In the genomic region with DNA sequence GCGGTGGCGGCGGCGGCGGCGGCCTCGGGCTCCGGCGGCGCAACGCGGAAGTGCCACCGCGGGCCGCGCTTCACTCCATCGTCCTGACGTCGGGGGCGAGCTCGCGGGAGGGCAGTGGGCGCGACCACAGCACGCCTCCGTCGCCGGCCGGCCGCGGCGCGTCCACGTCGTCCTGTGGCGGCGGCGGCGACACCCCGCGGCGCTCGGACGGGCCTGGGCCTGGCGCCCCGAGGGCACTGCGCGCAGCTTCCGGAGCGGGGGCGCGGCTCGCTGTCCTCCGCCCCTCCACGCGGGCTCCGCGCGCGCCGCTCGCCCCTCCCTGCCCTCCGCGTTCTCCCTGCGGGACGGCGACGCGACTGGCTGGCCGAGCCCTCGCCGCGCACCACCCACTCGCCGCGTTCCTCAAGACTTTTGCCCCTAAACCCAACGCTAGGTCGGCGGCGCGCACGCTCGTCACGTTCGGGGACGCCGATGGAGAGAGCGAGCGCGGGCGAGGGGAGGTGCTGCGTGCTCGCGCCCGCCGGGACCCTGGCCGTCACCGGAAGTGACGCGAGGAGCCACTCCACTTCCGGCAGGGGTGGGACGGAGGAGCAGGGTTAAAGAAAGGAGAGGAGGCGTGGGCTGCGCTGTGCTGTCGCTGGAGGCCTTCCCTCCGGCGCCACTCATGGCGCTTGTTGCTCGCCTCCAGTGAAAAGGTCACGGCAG, we compare ENCODE assay signal across 8 mouse cellular contexts. TPM values are rescaled to one million over a fixed set of nuclear protein-coding genes. Genes with fewer than 3 reads are reported as not detected.
DNase-seq lines count a peak whose midpoint lies in the region; ATAC-seq and TF ChIP-seq lines count a peak whose summit lies in the region.

A gene (minus strand): TSS at position 189 of the 705 bp plus-strand sequence.

- H3K36me3 ChIP-seq in C2C12 (ENCODE audit: control insufficient read depth, insufficient read depth) (peaks cover 8% of the 10 kb centered on the region), myocyte (ENCODE audit: control insufficient read depth, insufficient read depth) (no peaks in the 10 kb centered on the region)
- H3K36me3 ChIP-seq in erythroblast, embryonic 14.5 days (ENCODE audit: control insufficient read depth) = peaks cover 5% of the 10 kb centered on the region
- no peaks in the 10 kb centered on the region for H3K36me3 ChIP-seq in heart, embryonic 11.5 days (ENCODE audit: control insufficient read depth, insufficient read depth, low read length)
- no peaks in the 10 kb centered on the region for H3K36me3 ChIP-seq in kidney, embryonic 16.5 days (ENCODE audit: insufficient read depth, low read length)
- no peaks in the 10 kb centered on the region for H3K36me3 ChIP-seq in liver, adult 2 months (ENCODE audit: control insufficient read depth, insufficient read depth, low read length)
- no peaks in the 10 kb centered on the region for H3K36me3 ChIP-seq in splenic B cell, adult 2 months (ENCODE audit: control insufficient read depth, insufficient read depth, low read length, poor library complexity, severe bottlenecking)

- H3K27ac ChIP-seq in heart, embryonic 11.5 days (ENCODE audit: low read depth, low read length) = peak within 1 kb of the TSS; percentile 99
- H3K27ac ChIP-seq in kidney, embryonic 16.5 days (ENCODE audit: low read length) = peak within 1 kb of the TSS; percentile 99
- H3K27ac ChIP-seq in liver, adult 2 months (replicated peaks; ENCODE audit: insufficient read depth, low read depth, low read length) = peak within 1 kb of the TSS; percentile 98

- WGBS in heart, embryonic 11.5 days (ENCODE audit: insufficient replicate concordance) = under 1% methylated on average over 75 of the region's 110 CpGs
- under 1% methylated on average over 80 of the region's 110 CpGs for WGBS in kidney, embryonic 16.5 days
- WGBS in liver, adult 2 months = under 1% methylated on average over 98 of the region's 110 CpGs

- H3K79me3 ChIP-seq in C2C12 (ENCODE audit: low read depth) = peaks cover 34% of the 10 kb centered on the region

- H3K27me3 ChIP-seq in C2C12 (ENCODE audit: control insufficient read depth, insufficient read depth, insufficient read length) (no peaks in the 10 kb centered on the region), myocyte (ENCODE audit: control insufficient read depth, insufficient read depth, insufficient read length) (no peaks in the 10 kb centered on the region)
- H3K27me3 ChIP-seq in erythroblast, embryonic 14.5 days (ENCODE audit: control insufficient read depth) = no peaks in the 10 kb centered on the region
- no peaks in the 10 kb centered on the region for H3K27me3 ChIP-seq in heart, embryonic 11.5 days (ENCODE audit: control insufficient read depth, insufficient read depth, low read length)
- H3K27me3 ChIP-seq in kidney, embryonic 16.5 days (ENCODE audit: insufficient read depth, low read length) = no peaks in the 10 kb centered on the region
- no peaks in the 10 kb centered on the region for H3K27me3 ChIP-seq in liver, adult 2 months (ENCODE audit: control insufficient read depth, insufficient read depth, low read length)
- no peaks in the 10 kb centered on the region for H3K27me3 ChIP-seq in splenic B cell, adult 2 months (ENCODE audit: control insufficient read depth, insufficient read depth, low read length, poor library complexity, severe bottlenecking)

- ATAC-seq in heart, embryonic 11.5 days (replicated peaks; ENCODE audit: insufficient number of reproducible peaks, low FRiP score, low TSS enrichment) = peak; percentile 94
- peak; percentile 96 for ATAC-seq in kidney, embryonic 16.5 days (ENCODE audit: low FRiP score, low TSS enrichment)

- TF ChIP-seq CTCF in C2C12 (IDR thresholded peaks at IDR 0.05; ENCODE audit: control insufficient read depth, insufficient read depth, insufficient read length) = peak; percentile 13
- TF ChIP-seq CTCF in brain, embryonic 14.5 days (IDR thresholded peaks at IDR 0.05; ENCODE audit: borderline replicate concordance, extremely low read depth, insufficient read depth, insufficient read length) = no peak
- no peak for TF ChIP-seq CTCF in liver, adult 2 months (IDR thresholded peaks at IDR 0.05; ENCODE audit: low read depth, low read length)

- peak within 1 kb of the TSS; percentile 80 for H3ac ChIP-seq in C2C12 (ENCODE audit: control insufficient read depth, insufficient read length, low read depth)
- H3ac ChIP-seq in myocyte (ENCODE audit: control insufficient read depth, insufficient read length) = peak within 1 kb of the TSS; percentile 99

- TF ChIP-seq POLR2A in brain, embryonic 14.5 days (IDR thresholded peaks at IDR 0.05; ENCODE audit: borderline replicate concordance, extremely low read depth, insufficient read depth, insufficient read length, poor library complexity, severe bottlenecking) = peak; percentile 95
- TF ChIP-seq POLR2A in liver, adult 2 months (IDR thresholded peaks at IDR 0.05; ENCODE audit: extremely low read depth, insufficient read depth, low read length) = peak; percentile 99
- TF ChIP-seq POLR2A in myocyte (IDR thresholded peaks at IDR 0.05; ENCODE audit: insufficient read length, low read depth) = peak; percentile 95

- H3K9me3 ChIP-seq in erythroblast, embryonic 14.5 days (ENCODE audit: control insufficient read depth, low read length) = no peaks in the 10 kb centered on the region
- no peaks in the 10 kb centered on the region for H3K9me3 ChIP-seq in heart, embryonic 11.5 days (replicated peaks; ENCODE audit: control insufficient read depth, low read length)
- no peaks in the 10 kb centered on the region for H3K9me3 ChIP-seq in kidney, embryonic 16.5 days (ENCODE audit: low read length)

- H3K79me2 ChIP-seq in C2C12 (ENCODE audit: control insufficient read depth, insufficient read depth) (peaks cover 46% of the 10 kb centered on the region), myocyte (ENCODE audit: control insufficient read depth, insufficient read depth) (peaks cover 34% of the 10 kb centered on the region)
- H3K79me2 ChIP-seq in liver, adult 2 months (ENCODE audit: control insufficient read depth, insufficient read depth, low read length) = peaks cover 18% of the 10 kb centered on the region

- peaks cover 31% of the 10 kb centered on the region for H3K4me1 ChIP-seq in erythroblast, embryonic 14.5 days (ENCODE audit: control insufficient read depth)
- H3K4me1 ChIP-seq in heart, embryonic 11.5 days (ENCODE audit: control insufficient read depth, insufficient read depth, low read length) = peaks cover 3% of the 10 kb centered on the region; the same call in 1 of the 2 replicates
- peaks cover 11% of the 10 kb centered on the region for H3K4me1 ChIP-seq in kidney, embryonic 16.5 days (ENCODE audit: insufficient read depth, low read length)
- H3K4me1 ChIP-seq in liver, adult 2 months (ENCODE audit: control insufficient read depth, insufficient read depth, low read length) = peaks cover 7% of the 10 kb centered on the region; the same call in 1 of the 2 replicates

- H3K4me2 ChIP-seq in heart, embryonic 11.5 days = peak within 1 kb of the TSS; percentile 69
- H3K4me2 ChIP-seq in kidney, embryonic 16.5 days (replicated peaks; ENCODE audit: low read depth, low read length) = peak within 1 kb of the TSS; percentile 86
- peak within 1 kb of the TSS; percentile 86 for H3K4me2 ChIP-seq in myocyte (ENCODE audit: low read depth)

- peak within 1 kb of the TSS; percentile 79 for H3K4me3 ChIP-seq in C2C12 (ENCODE audit: insufficient read depth, poor library complexity, severe bottlenecking)
- H3K4me3 ChIP-seq in erythroblast, embryonic 14.5 days (replicated peaks) = peak within 1 kb of the TSS; percentile 96
- H3K4me3 ChIP-seq in heart, embryonic 11.5 days (ENCODE audit: low read depth, low read length) = peak within 1 kb of the TSS; percentile 99
- H3K4me3 ChIP-seq in kidney, embryonic 16.5 days (ENCODE audit: low read length) = peak within 1 kb of the TSS; percentile 98
- peak within 1 kb of the TSS; percentile 98 for H3K4me3 ChIP-seq in liver, adult 2 months (ENCODE audit: insufficient read depth, low read depth, low read length)
- peak within 1 kb of the TSS; percentile 86 for H3K4me3 ChIP-seq in myocyte

- H3K9ac ChIP-seq in heart, embryonic 11.5 days (ENCODE audit: low read depth, low read length) = peak within 1 kb of the TSS; percentile 78
- H3K9ac ChIP-seq in kidney, embryonic 16.5 days (replicated peaks; ENCODE audit: low read length) = peak within 1 kb of the TSS; percentile 98
- peak within 1 kb of the TSS; percentile 100 for H3K9ac ChIP-seq in liver, adult 2 months (ENCODE audit: low read depth, low read length)

- DNase-seq in brain, embryonic 14.5 days (ENCODE audit: low read depth) = peak; percentile 99
- DNase-seq in liver, adult 2 months (ENCODE audit: extremely low read depth, low read depth, low spot score) = peak; percentile 89
- DNase-seq in splenic B cell, adult 2 months (ENCODE audit: low read depth, low spot score) = peak; percentile 99

TF ChIP-seq in C2C12, 6 proteins besides CTCF, POLR2A, EP300 and RAD21:
- TF ChIP-seq MYOG (IDR thresholded peaks at IDR 0.05; ENCODE audit: control insufficient read depth, extremely low read depth, insufficient read length) (no peak), FOSL1 (IDR thresholded peaks at IDR 0.05; ENCODE audit: insufficient read depth, low read length, poor library complexity, severe bottlenecking) (no peak), MAX (IDR thresholded peaks at IDR 0.05) (peak; percentile 25)

TF ChIP-seq in myocyte, 11 proteins besides CTCF, POLR2A, EP300 and RAD21:
- TF ChIP-seq SRF (IDR thresholded peaks at IDR 0.05; ENCODE audit: control insufficient read depth, insufficient read length, low read depth) = peak; percentile 20
- TF ChIP-seq POLR2AphosphoS2 (IDR thresholded peaks at IDR 0.05; ENCODE audit: insufficient read length, low read depth) = peak; percentile 96
- no peak for TF ChIP-seq MAX (IDR thresholded peaks at IDR 0.05; ENCODE audit: low read depth)
- peak in 1 of 3 experiments; percentile 27 for TF ChIP-seq MYOD1 (IDR thresholded peaks at IDR 0.05; ENCODE audit: control insufficient read depth in 1 of 3, insufficient read length in 2 of 3, low read depth in 2 of 3)
- TF ChIP-seq USF1 (IDR thresholded peaks at IDR 0.05; ENCODE audit: low read depth) = no peak
- TF ChIP-seq REST (IDR thresholded peaks at IDR 0.05; ENCODE audit: insufficient read depth, insufficient read length) = peak; percentile 1
- peak in 1 of 3 experiments; percentile 15 for TF ChIP-seq MYOG (IDR thresholded peaks at IDR 0.05; ENCODE audit: control insufficient read depth in 1 of 3, insufficient read depth in 1 of 3, insufficient read length in 2 of 3, low read depth in 2 of 3)

RNA-seq across cellular contexts. Expression of the gene that starts here (rescaled TPM):
- polyA plus RNA-seq in C2C12 (2012; fragmentation: generic; extraction: Trizol) = 15.9 TPM
- polyA plus RNA-seq in brain, embryonic 14.5 days (2012; rRNA removed) = 36.9 and 46.7 TPM in 2 replicates
- 3.1 and 4.4 TPM in 2 replicates for polyA plus RNA-seq in erythroblast, embryonic 14.5 days (2012)
- 10.5 and 18.0 TPM in 2 replicates for polyA plus RNA-seq in heart, embryonic 11.5 days (2014; fragmentation: Nextera tagmentation; extraction: Ambion mirVana)
- 13.8 and 14.0 TPM in 2 replicates for polyA plus RNA-seq in kidney, embryonic 16.5 days (2015; fragmentation: Nextera tagmentation; extraction: Ambion mirVana)
- total RNA-seq in liver, adult 2 months (2014; rRNA removed) = 20.9 and 25.6 TPM in 2 replicates
- polyA plus RNA-seq in liver, adult 2 months (2012; rRNA removed) = 13.7 and 15.2 TPM in 2 replicates
- polyA plus RNA-seq in myocyte (2012; fragmentation: generic; extraction: Trizol) = 11.6 TPM

Comparison
In these comparisons a context has a peak if more than half of its experiments do, and no peak if none do; other contexts are left out.
1. Peak in every context shown above with its lines: DNase-seq, ATAC-seq, H3K4me3 ChIP-seq and H3K27ac ChIP-seq.